Mouse (Mus musculus) mouse trophoblast stem cell (cell line): ENCODE results near the gene Olfr1257.
"Not testable (repeated sequence)": the region's sequence is repeated elsewhere in the genome, so short reads cannot be mapped to it uniquely, and the experiment has no call there.

ENCODE experiments used
- in situ Hi-C, 2 experiments: fragments of 300-500 bp; cut with MseI, MboI; formaldehyde crosslinking; loops; 2 replicates in 1 of 2; 3 replicates in 1 of 2; pipeline ENCODE4 v1.15.1; 2025

The Olfr1257 gene

GRCm38 (mm10) chr2:89878137-89878536, at the start of gene Olfr1257:
Gene Olfr1257, plus strand, starts transcription at chr2:89878437.
- in situ Hi-C loops, result no loop called here

- in situ Hi-C loops, result no loop called here
These were observed 36.8 kb upstream of the Olfr1257 start, which contains the start of gene Olfr1256 for GRCm38 (mm10) chr2:89841455-89841854. Gene Olfr1256, minus strand, starts transcription at chr2:89841555.

GRCm38 (mm10) chr2:89848105-89848504, 30.1 kb upstream of the Olfr1257 start, which contains the start of gene Olfr48:
Gene Olfr48, minus strand, starts transcription at chr2:89848205.
- in situ Hi-C loops, result no loop called here

GRCm38 (mm10) chr2:89849230-89849629, 29.0 kb upstream of the Olfr1257 start:
- in situ Hi-C loops, result no loop called here

GRCm38 (mm10) chr2:89912616-89913015, 34.4 kb downstream of the Olfr1257 start:
- in situ Hi-C loops, result not testable (repeated sequence)

GRCm38 (mm10) chr2:89927009-89927408, 48.8 kb downstream of the Olfr1257 start, which contains the start of gene Olfr1258:
Gene Olfr1258, plus strand, starts transcription at chr2:89927309.
- in situ Hi-C loops, result no loop called here
